Mouse (Mus musculus) limb, embryonic 14.5 days (tissue): ENCODE measurements around the gene Olfr448. TPM values are rescaled to one million over a fixed set of nuclear protein-coding genes. Genes with fewer than 3 reads are reported as not detected.

Source experiments
- ATAC-seq: fragments of 200-750 bp; cut with Nextera tagmentation; 2 replicates; pipeline ENCODE4 v1.8.0; 2017; ENCODE audit warnings: low read depth, moderate number of reproducible peaks, moderate TSS enrichment; ENCODE audit not compliant: low FRiP score
- DNase-seq: peaks from one replicate; pipeline ENCODE4 v3.0.0-alpha.2; 2015; ENCODE audit warnings: low spot score
- H3K27ac ChIP-seq: fragments of 300-500 bp; sonication (generic); replicated peaks from 2 replicates; pipeline ENCODE4 v1.5.1; 2014; ENCODE audit warnings: low read depth, mild to moderate bottlenecking, low read length, moderate library complexity, mixed read lengths
- H3K27me3 ChIP-seq: fragments of 300-500 bp; sonication (generic); 2 replicates; pipeline ENCODE4 v1.6.1; 2014; ENCODE audit warnings: low read length, mixed read lengths; ENCODE audit not compliant: control insufficient read depth, insufficient read depth
- H3K36me3 ChIP-seq: fragments of 300-500 bp; sonication (generic); 2 replicates; pipeline ENCODE4 v1.6.1; 2014; ENCODE audit warnings: mild to moderate bottlenecking, low read length, moderate library complexity, mixed read lengths; ENCODE audit not compliant: control insufficient read depth, insufficient read depth
- H3K4me1 ChIP-seq: fragments of 300-500 bp; sonication (generic); 2 replicates; pipeline ENCODE4 v1.6.1; 2014; ENCODE audit warnings: antibody characterized with exemption, low read length, mixed read lengths; ENCODE audit not compliant: control insufficient read depth, insufficient read depth
- H3K4me2 ChIP-seq: fragments of 300-500 bp; sonication (generic); replicated peaks from 2 replicates; pipeline ENCODE4 v1.6.1; 2014; ENCODE audit warnings: low read depth, mild to moderate bottlenecking, low read length, moderate library complexity; ENCODE audit not compliant: severe bottlenecking
- H3K4me3 ChIP-seq: fragments of 300-500 bp; sonication (generic); replicated peaks from 2 replicates; pipeline ENCODE4 v1.5.1; 2014; ENCODE audit warnings: low read length
- H3K9ac ChIP-seq: fragments of 300-500 bp; sonication (generic); 2 replicates; pipeline ENCODE4 v1.6.1; 2014; ENCODE audit warnings: mild to moderate bottlenecking, low read depth, low read length, moderate library complexity; ENCODE audit not compliant: severe bottlenecking
- H3K9me3 ChIP-seq: fragments of 300-500 bp; sonication (generic); 2 replicates; pipeline ENCODE4 v1.6.1; 2016; ENCODE audit warnings: low read length; ENCODE audit not compliant: control insufficient read depth
- POLR2A ChIP-seq: fragments of 200-500 bp; IDR thresholded peaks from 2 replicates; pipeline ENCODE4 v1.8.0; 2012; ENCODE audit warnings: inconsistent platforms, mild to moderate bottlenecking, moderate library complexity, borderline replicate concordance; ENCODE audit not compliant: insufficient read depth, insufficient read length; ENCODE audit errors: extremely low read depth
- WGBS: fragments of 180-500 bp; shearing (Covaris S2); extraction: QIAGEN DNeasy Blood & Tissue Kit; methylation state at CpG from one replicate; pipeline ENCODE4 v1.1.7; 2014; 5-methylcytosine and 5-hydroxymethylcytosine counted together
- polyA plus RNA-seq, 2 experiments: library from polyadenylated mRNA; depleted of rRNA in 1 of 2; stranded (reverse) in 1 of 2; unstranded in 1 of 2; fragments of >200 nt; fragmentation: Nextera tagmentation in 1 of 2; extraction: Ambion mirVana in 1 of 2; gene quantifications; 2 replicates each; pipeline versions ENCODE4 v1.2.1 to v1.2.3; 2012 to 2014

Olfr448 gene
- polyA plus RNA-seq (2012; rRNA removed) (not detected in 2 replicates), polyA plus RNA-seq (2014; fragmentation: Nextera tagmentation; extraction: Ambion mirVana) (not detected in 2 replicates)

GRCm38 (mm10) chr6:42890141-42890540, at the start of gene Olfr448:
Olfr448 (plus strand) TSS chr6:42890441.
- TF ChIP-seq POLR2A, result no peak
- H3K9me3 ChIP-seq, result no peaks in the 10 kb centered on the region
- DNase-seq, result no peak
- H3K27ac ChIP-seq, result no peak within 1 kb of the TSS
- H3K4me2 ChIP-seq, result no peak within 1 kb of the TSS
- no peaks in the 10 kb centered on the region for H3K27me3 ChIP-seq
- H3K4me1 ChIP-seq, result no peaks in the 10 kb centered on the region
- no peaks in the 10 kb centered on the region for H3K36me3 ChIP-seq
- no peak for ATAC-seq
- 100% methylated on average over 1 of the region's 1 CpGs for WGBS
- no peak within 1 kb of the TSS for H3K4me3 ChIP-seq
- no peak within 1 kb of the TSS for H3K9ac ChIP-seq

- TF ChIP-seq POLR2A, result no peak
- WGBS, result 12% methylated on average over 4 of the region's 4 CpGs
These were observed 29.9 kb upstream of the Olfr448 start for GRCm38 (mm10) chr6:42860222-42860819.

GRCm38 (mm10) chr6:42869695-42870094, 20.5 kb upstream of the Olfr448 start:
- no peaks in the 10 kb centered on the region for H3K9me3 ChIP-seq
- WGBS, result 56% methylated on average over 3 of the region's 3 CpGs
- no peaks in the 10 kb centered on the region for H3K27me3 ChIP-seq
- H3K4me3 ChIP-seq, result no peak overlapping the region
- no peak overlapping the region for H3K9ac ChIP-seq
- no peak for TF ChIP-seq POLR2A
- no peak for ATAC-seq
- H3K36me3 ChIP-seq, result no peaks in the 10 kb centered on the region
- no peak overlapping the region for H3K4me2 ChIP-seq
- no peak for DNase-seq
- no peak overlapping the region for H3K27ac ChIP-seq
- no peaks in the 10 kb centered on the region for H3K4me1 ChIP-seq

More at GRCm38 (mm10) chr6:42860222-42860819, 29.9 kb upstream of the Olfr448 start:
- H3K27ac ChIP-seq, result no peak overlapping the region
- no peak overlapping the region for H3K9ac ChIP-seq
- no peaks in the 10 kb centered on the region for H3K27me3 ChIP-seq
- H3K4me2 ChIP-seq, result no peak overlapping the region
- H3K4me3 ChIP-seq, result no peak overlapping the region
- no peaks in the 10 kb centered on the region for H3K4me1 ChIP-seq
- DNase-seq (peak; percentile 67), ATAC-seq (no peak)
- H3K9me3 ChIP-seq, result no peaks in the 10 kb centered on the region
- H3K36me3 ChIP-seq, result no peaks in the 10 kb centered on the region

GRCm38 (mm10) chr6:42876323-42876722, 13.9 kb upstream of the Olfr448 start:
- no peaks in the 10 kb centered on the region for H3K9me3 ChIP-seq
- H3K36me3 ChIP-seq, result no peaks in the 10 kb centered on the region
- H3K27ac ChIP-seq, result no peak overlapping the region
- no peaks in the 10 kb centered on the region for H3K4me1 ChIP-seq
- H3K27me3 ChIP-seq, result no peaks in the 10 kb centered on the region
- no peak overlapping the region for H3K9ac ChIP-seq
- no peak overlapping the region for H3K4me3 ChIP-seq
- ATAC-seq, result no peak
- no peak for TF ChIP-seq POLR2A
- H3K4me2 ChIP-seq, result no peak overlapping the region
- DNase-seq, result no peak

DNA sequence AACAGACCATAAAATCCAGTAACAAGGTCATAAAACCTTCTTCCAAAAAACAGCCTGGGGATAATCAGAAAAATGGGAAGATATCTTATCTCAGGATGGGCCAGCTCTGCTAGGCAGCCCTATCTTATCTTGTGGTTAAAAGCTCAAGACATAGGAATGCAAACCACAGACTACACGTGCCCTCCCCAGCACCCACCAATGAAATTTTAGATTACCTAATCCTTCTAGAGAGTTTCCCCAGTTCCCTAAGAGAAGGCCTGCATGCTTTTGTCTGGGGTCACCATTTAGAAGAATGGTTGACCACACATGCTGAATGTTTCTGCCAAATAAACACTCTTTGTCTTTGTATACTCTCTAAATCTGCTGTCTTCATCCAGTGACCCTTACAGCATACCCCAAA, 10.1 kb downstream of the Olfr448 start:
- Histone ChIP-seq H3K4me2 (no peak overlapping the region), H3K9me3 (no peaks in the 10 kb centered on the region), H3K27me3 (no peaks in the 10 kb centered on the region), H3K36me3 (no peaks in the 10 kb centered on the region), H3K4me1 (no peaks in the 10 kb centered on the region), H3K4me3 (no peak overlapping the region), H3K27ac (no peak overlapping the region), H3K9ac (no peak overlapping the region)
- no peak for TF ChIP-seq POLR2A
- ATAC-seq, result no peak
- DNase-seq, result no peak
- 42% methylated on average over 1 of the region's 1 CpGs for WGBS
